Comparison of ENCODE assay signal across 13 mouse cellular contexts in genomic region chr7:84350529-84350928, GRCm38 (mm10). TPM values are rescaled to one million over a fixed set of nuclear protein-coding genes. Genes with fewer than 3 reads are reported as not detected.
"Had no signal": no experiment of that assay in that cellular context is flagged by ENCODE, and none has a peak within 500 bp of the region (broad histone marks: within the 10 kb centered on the region; RNA-seq: fewer than 3 reads in every experiment).

No protein-coding gene starts in this region.

- H3K4me3 ChIP-seq: kidney, embryonic 15.5 days; limb, embryonic 13.5 days; neural tube, embryonic 13.5 days; stomach, embryonic 15.5 days had no signal

- H3K4me2 ChIP-seq: kidney, embryonic 15.5 days; limb, embryonic 13.5 days; neural tube, embryonic 13.5 days; stomach, embryonic 15.5 days had no signal

- H3K27me3 ChIP-seq: kidney, embryonic 15.5 days; limb, embryonic 13.5 days; neural tube, embryonic 13.5 days; stomach, embryonic 15.5 days had no signal

- DNase-seq: kidney, postnatal 14 days; left cerebral cortex, postnatal 4 days; lung, adult 18-20 months; lung, postnatal 36 days; retina, postnatal 1 day; thymus, postnatal 36 days had no signal

- H3K4me1 ChIP-seq: kidney, embryonic 15.5 days; limb, embryonic 13.5 days; neural tube, embryonic 13.5 days; stomach, embryonic 15.5 days had no signal

- H3K9ac ChIP-seq: kidney, embryonic 15.5 days; limb, embryonic 13.5 days; liver, embryonic 14.5 days; neural tube, embryonic 13.5 days; stomach, embryonic 15.5 days had no signal

- H3K9me3 ChIP-seq: kidney, embryonic 15.5 days; limb, embryonic 13.5 days; neural tube, embryonic 13.5 days; stomach, embryonic 15.5 days had no signal

- H3K36me3 ChIP-seq: stomach, embryonic 15.5 days had no signal

- H3K27ac ChIP-seq: kidney, embryonic 15.5 days; limb, embryonic 13.5 days; liver, embryonic 14.5 days; neural tube, embryonic 13.5 days; stomach, embryonic 15.5 days had no signal

RNA-seq across cellular contexts. Expression of gene Arnt2, which starts 59.4 kb away (rescaled TPM):
- total RNA-seq: liver, adult 2 months; megakaryocyte progenitor cell, adult 5-6 weeks had no signal
- polyA plus RNA-seq: liver, adult 2 months had no signal
